Mouse (Mus musculus): Measurements from ENCODE around the gene Mlh1. TPM values are rescaled to one million over a fixed set of nuclear protein-coding genes. Genes with fewer than 3 reads are reported as not detected.

The Mlh1 gene
- total RNA-seq, 1 experiment from 2014 or later = 65.1 TPM

- peak; percentile 94 to 95 for ATAC-seq (replicated peaks in 1 of 2; ENCODE audit: insufficient read depth in 1 of 2, low FRiP score in 2 of 2, low TSS enrichment in 1 of 2, low read depth in 1 of 2, poor library complexity in 2 of 2, severe bottlenecking in 2 of 2)
These were observed 18.3 kb upstream of the Mlh1 start for GRCm38 (mm10) chr9:111289832-111290339.

GRCm38 (mm10) chr9:111289294-111289831, 17.8 kb upstream of the Mlh1 start:
- ATAC-seq (replicated peaks in 1 of 2; ENCODE audit: insufficient read depth in 1 of 2, low FRiP score in 2 of 2, low TSS enrichment in 1 of 2, low read depth in 1 of 2, poor library complexity in 2 of 2, severe bottlenecking in 2 of 2) = peak; percentile 44 to 53; a peak in 2 of 4 replicates

GRCm38 (mm10) chr9:111287956-111288355, 16.4 kb upstream of the Mlh1 start:
- ATAC-seq (replicated peaks in 1 of 2; ENCODE audit: insufficient read depth in 1 of 2, low FRiP score in 2 of 2, low TSS enrichment in 1 of 2, low read depth in 1 of 2, poor library complexity in 2 of 2, severe bottlenecking in 2 of 2) = no peak

- no peak for ATAC-seq (replicated peaks in 1 of 2; ENCODE audit: insufficient read depth in 1 of 2, low FRiP score in 2 of 2, low TSS enrichment in 1 of 2, low read depth in 1 of 2, poor library complexity in 2 of 2, severe bottlenecking in 2 of 2)
These were observed 14.9 kb upstream of the Mlh1 start for GRCm38 (mm10) chr9:111286468-111286867.

- no peak for ATAC-seq (replicated peaks in 1 of 2; ENCODE audit: insufficient read depth in 1 of 2, low FRiP score in 2 of 2, low TSS enrichment in 1 of 2, low read depth in 1 of 2, poor library complexity in 2 of 2, severe bottlenecking in 2 of 2)
These were observed 14.1 kb upstream of the Mlh1 start for GRCm38 (mm10) chr9:111285676-111286075.

- ATAC-seq (replicated peaks in 1 of 2; ENCODE audit: insufficient read depth in 1 of 2, low FRiP score in 2 of 2, low TSS enrichment in 1 of 2, low read depth in 1 of 2, poor library complexity in 2 of 2, severe bottlenecking in 2 of 2) = no peak
These were observed 13.5 kb upstream of the Mlh1 start for GRCm38 (mm10) chr9:111285061-111285460.

- no peak for ATAC-seq (replicated peaks in 1 of 2; ENCODE audit: insufficient read depth in 1 of 2, low FRiP score in 2 of 2, low TSS enrichment in 1 of 2, low read depth in 1 of 2, poor library complexity in 2 of 2, severe bottlenecking in 2 of 2)
These were observed 3.6 kb upstream of the Mlh1 start for GRCm38 (mm10) chr9:111275156-111275555.

GRCm38 (mm10) chr9:111273958-111274357, 2.4 kb upstream of the Mlh1 start:
- ATAC-seq (replicated peaks in 1 of 2; ENCODE audit: insufficient read depth in 1 of 2, low FRiP score in 2 of 2, low TSS enrichment in 1 of 2, low read depth in 1 of 2, poor library complexity in 2 of 2, severe bottlenecking in 2 of 2) = no peak

- ATAC-seq (replicated peaks in 1 of 2; ENCODE audit: insufficient read depth in 1 of 2, low FRiP score in 2 of 2, low TSS enrichment in 1 of 2, low read depth in 1 of 2, poor library complexity in 2 of 2, severe bottlenecking in 2 of 2) = no peak
These were observed 1.6 kb upstream of the Mlh1 start for GRCm38 (mm10) chr9:111272996-111273785.

- no peak for ATAC-seq (replicated peaks in 1 of 2; ENCODE audit: insufficient read depth in 1 of 2, low FRiP score in 2 of 2, low TSS enrichment in 1 of 2, low read depth in 1 of 2, poor library complexity in 2 of 2, severe bottlenecking in 2 of 2)
These were observed 765 bp upstream of the Mlh1 start for GRCm38 (mm10) chr9:111272356-111272755.

GRCm38 (mm10) chr9:111271056-111271433, 546 bp downstream of the Mlh1 start:
- peak in 1 of 2 experiments; percentile 54; a peak in 3 of 4 replicates for ATAC-seq (replicated peaks in 1 of 2; ENCODE audit: insufficient read depth in 1 of 2, low FRiP score in 2 of 2, low TSS enrichment in 1 of 2, low read depth in 1 of 2, poor library complexity in 2 of 2, severe bottlenecking in 2 of 2)

GRCm38 (mm10) chr9:111270606-111271005, 985 bp downstream of the Mlh1 start:
- ATAC-seq (replicated peaks in 1 of 2; ENCODE audit: insufficient read depth in 1 of 2, low FRiP score in 2 of 2, low TSS enrichment in 1 of 2, low read depth in 1 of 2, poor library complexity in 2 of 2, severe bottlenecking in 2 of 2) = no peak

GRCm38 (mm10) chr9:111267998-111268397, 3.6 kb downstream of the Mlh1 start:
- no peak for ATAC-seq (replicated peaks in 1 of 2; ENCODE audit: insufficient read depth in 1 of 2, low FRiP score in 2 of 2, low TSS enrichment in 1 of 2, low read depth in 1 of 2, poor library complexity in 2 of 2, severe bottlenecking in 2 of 2)

- ATAC-seq (replicated peaks in 1 of 2; ENCODE audit: insufficient read depth in 1 of 2, low FRiP score in 2 of 2, low TSS enrichment in 1 of 2, low read depth in 1 of 2, poor library complexity in 2 of 2, severe bottlenecking in 2 of 2) = no peak
These were observed 10.2 kb downstream of the Mlh1 start for GRCm38 (mm10) chr9:111261356-111261755.

- no peak for ATAC-seq (replicated peaks in 1 of 2; ENCODE audit: insufficient read depth in 1 of 2, low FRiP score in 2 of 2, low TSS enrichment in 1 of 2, low read depth in 1 of 2, poor library complexity in 2 of 2, severe bottlenecking in 2 of 2)
These were observed 11.1 kb downstream of the Mlh1 start for GRCm38 (mm10) chr9:111260360-111260985.

- no peak for ATAC-seq (replicated peaks in 1 of 2; ENCODE audit: insufficient read depth in 1 of 2, low FRiP score in 2 of 2, low TSS enrichment in 1 of 2, low read depth in 1 of 2, poor library complexity in 2 of 2, severe bottlenecking in 2 of 2)
These were observed 19.3 kb downstream of the Mlh1 start for GRCm38 (mm10) chr9:111252161-111252869.

- ATAC-seq (replicated peaks in 1 of 2; ENCODE audit: insufficient read depth in 1 of 2, low FRiP score in 2 of 2, low TSS enrichment in 1 of 2, low read depth in 1 of 2, poor library complexity in 2 of 2, severe bottlenecking in 2 of 2) = no peak
These were observed 23.8 kb downstream of the Mlh1 start for GRCm38 (mm10) chr9:111247682-111248246.
